Mouse (Mus musculus) heart, adult 2 months (tissue): ENCODE results near the gene Bmp7. TPM values are rescaled to one million over a fixed set of nuclear protein-coding genes. Genes with fewer than 3 reads are reported as not detected.

Source experiments
- DNase-seq, 2 experiments: peaks; one replicate each; pipeline ENCODE4 v3.0.0; 2021
- H3K27ac ChIP-seq: fragments of 200-600 bp; 2 replicates; pipeline ENCODE4 v1.8.1; 2022
- H3K27me3 ChIP-seq: fragments of 200-500 bp; 2 replicates; pipeline ENCODE4 v1.6.1; 2012; ENCODE audit warnings: mild to moderate bottlenecking, low read length, inconsistent platforms, mixed read lengths; ENCODE audit not compliant: control insufficient read depth, insufficient read depth
- H3K36me3 ChIP-seq: fragments of 200-500 bp; 2 replicates; pipeline ENCODE4 v1.6.1; 2012; ENCODE audit warnings: low read length, inconsistent platforms; ENCODE audit not compliant: control insufficient read depth, insufficient read depth
- H3K4me1 ChIP-seq: fragments of 200-500 bp; 2 replicates; pipeline ENCODE4 v1.6.1; 2011; ENCODE audit warnings: low read length; ENCODE audit not compliant: control insufficient read depth, insufficient read depth
- H3K4me3 ChIP-seq: fragments of 200-600 bp; 2 replicates; pipeline ENCODE4 v1.8.1; 2022
- H3K79me2 ChIP-seq: fragments of 200-500 bp; replicated peaks from 2 replicates; pipeline ENCODE4 v1.6.1; 2012; ENCODE audit warnings: mild to moderate bottlenecking, inconsistent platforms, low read length, moderate library complexity, mixed read lengths; ENCODE audit not compliant: control insufficient read depth, insufficient read depth
- H3K9ac ChIP-seq: fragments of 200-500 bp; 2 replicates; pipeline ENCODE4 v1.6.1; 2012; ENCODE audit warnings: low read depth, mild to moderate bottlenecking, control low read depth, inconsistent platforms, low read length, mixed read lengths
- CTCF ChIP-seq: fragments of 200-600 bp; IDR thresholded peaks from 2 replicates; pipeline ENCODE4 v1.8.1; 2022; ENCODE audit warnings: antibody characterized with exemption, mild to moderate bottlenecking, moderate library complexity
- EP300 ChIP-seq: fragments of 200-500 bp; IDR thresholded peaks from 2 replicates; pipeline ENCODE4 v1.6.1; 2011; ENCODE audit warnings: low read depth, low read length, control low read depth; ENCODE audit not compliant: insufficient read depth
- POLR2A ChIP-seq: fragments of 200-500 bp; IDR thresholded peaks from 2 replicates; pipeline ENCODE4 v1.6.1; 2011; ENCODE audit warnings: mild to moderate bottlenecking, low read depth, low read length, control low read depth; ENCODE audit not compliant: insufficient read depth
- WGBS: fragments of 180-500 bp; shearing (Covaris S2); methylation state at CpG from one replicate; pipeline ENCODE4 v1.1.7; 2018; 5-methylcytosine and 5-hydroxymethylcytosine counted together
- intact Hi-C: fragments of 180-260 bp; cut with DNase I; formaldehyde crosslinking; loops from one replicate; pipeline ENCODE4 v1.15.1; 2025
- polyA plus RNA-seq: library from polyadenylated mRNA; depleted of rRNA; stranded (reverse); fragments of >200 nt; gene quantifications from 2 replicates; pipeline ENCODE4 v1.2.3, GENCODE M21; 2012
- total RNA-seq, 2 experiments: library from RNA; stranded (reverse); gene quantifications; 2 replicates each; pipeline ENCODE4 v1.2.3; 2021

Gene Bmp7
- total and polyA plus RNA-seq, 3 experiments: 0.86 to 2.1 (median 0.94) TPM

DNA sequence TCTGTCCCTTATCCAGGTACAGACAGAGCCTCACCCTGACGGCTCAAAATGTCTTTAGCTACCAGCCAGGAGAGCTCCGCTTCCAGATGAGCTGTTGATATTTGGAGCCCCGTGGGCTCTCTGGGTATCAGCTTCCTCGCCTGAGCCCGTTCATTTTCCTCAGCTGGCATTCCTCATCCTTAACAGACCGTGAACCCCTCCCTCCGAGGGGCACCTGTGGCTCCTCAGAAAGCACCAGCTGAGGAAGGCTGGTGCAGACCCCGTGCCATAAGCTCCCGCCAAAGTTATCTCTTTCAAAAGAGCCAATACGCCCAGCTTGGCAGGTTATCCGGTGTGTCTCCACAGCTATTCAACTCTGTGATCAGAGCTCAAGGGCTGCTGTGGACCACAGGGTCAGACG lies 50.9 kb downstream of the Bmp7 start:
- WGBS: 83% methylated on average over 12 of the region's 12 CpGs
- no peaks in the 10 kb centered on the region for H3K27me3 ChIP-seq
- no peak for DNase-seq
- H3K36me3 ChIP-seq: no peaks in the 10 kb centered on the region
- H3K4me3 ChIP-seq: no peak overlapping the region
- no peak overlapping the region for H3K27ac ChIP-seq
- H3K9ac ChIP-seq: no peak overlapping the region
- H3K4me1 ChIP-seq: no peaks in the 10 kb centered on the region
- TF ChIP-seq CTCF (no peak), EP300 (no peak), POLR2A (no peak)
- intact Hi-C loops: no loop called here
- no peaks in the 10 kb centered on the region for H3K79me2 ChIP-seq

DNA sequence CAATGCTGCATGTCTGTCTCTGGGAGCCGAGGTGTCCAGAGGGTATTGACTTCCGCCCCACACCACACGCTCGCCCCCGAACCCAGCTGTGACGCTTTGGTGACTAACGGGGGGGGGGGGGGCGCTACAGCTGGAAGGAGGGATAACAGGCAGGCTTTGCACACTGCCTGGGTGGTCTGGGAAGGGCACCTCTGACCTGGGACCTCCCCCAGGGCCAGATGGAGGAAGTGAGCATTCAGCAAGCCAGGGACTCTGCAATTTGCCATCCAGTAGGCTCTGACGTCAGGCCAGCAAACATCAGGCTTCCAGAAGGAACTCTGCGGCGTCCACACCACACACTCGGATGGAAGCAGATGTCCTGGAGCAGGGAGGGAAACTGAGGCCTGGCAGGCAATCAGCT lies 52.0 kb downstream of the Bmp7 start:
- intact Hi-C loops: no loop called here
- Histone ChIP-seq H3K27ac (no peak overlapping the region), H3K27me3 (no peaks in the 10 kb centered on the region), H3K9ac (no peak overlapping the region), H3K4me1 (no peaks in the 10 kb centered on the region), H3K79me2 (no peaks in the 10 kb centered on the region), H3K36me3 (no peaks in the 10 kb centered on the region), H3K4me3 (no peak overlapping the region)
- DNase-seq: no peak
- TF ChIP-seq POLR2A: no peak
- 69% methylated on average over 12 of the region's 12 CpGs for WGBS

DNA sequence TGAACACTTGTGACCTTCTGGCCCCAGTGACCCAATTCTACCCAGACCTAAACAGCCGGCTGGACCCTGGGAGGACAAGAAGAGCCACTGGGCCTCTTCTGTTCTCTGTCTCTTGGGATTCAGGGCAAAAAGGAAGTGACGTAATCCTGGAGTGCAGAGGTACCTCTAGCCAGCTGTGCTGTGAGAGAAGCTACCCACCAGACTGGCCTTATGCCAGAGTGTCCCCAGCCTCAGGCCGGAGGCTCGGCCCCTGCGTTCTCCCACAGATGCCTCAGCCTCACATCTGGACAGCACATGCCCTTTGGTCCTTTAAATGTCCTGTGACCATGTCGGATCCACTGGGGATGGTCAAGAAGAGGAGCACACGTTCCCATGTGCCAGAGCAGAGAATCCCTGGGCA lies 54.3 kb downstream of the Bmp7 start:
- intact Hi-C loops: no loop called here
- H3K4me1 ChIP-seq: no peaks in the 10 kb centered on the region
- TF ChIP-seq EP300: no peak
- no peak for TF ChIP-seq POLR2A
- no peak for TF ChIP-seq CTCF
- DNase-seq: no peak
- no peaks in the 10 kb centered on the region for H3K36me3 ChIP-seq
- no peaks in the 10 kb centered on the region for H3K27me3 ChIP-seq
- no peaks in the 10 kb centered on the region for H3K79me2 ChIP-seq
- H3K9ac ChIP-seq: no peak overlapping the region
- no peak overlapping the region for H3K4me3 ChIP-seq
- WGBS: 32% methylated on average over 7 of the region's 7 CpGs
- no peak overlapping the region for H3K27ac ChIP-seq

DNA sequence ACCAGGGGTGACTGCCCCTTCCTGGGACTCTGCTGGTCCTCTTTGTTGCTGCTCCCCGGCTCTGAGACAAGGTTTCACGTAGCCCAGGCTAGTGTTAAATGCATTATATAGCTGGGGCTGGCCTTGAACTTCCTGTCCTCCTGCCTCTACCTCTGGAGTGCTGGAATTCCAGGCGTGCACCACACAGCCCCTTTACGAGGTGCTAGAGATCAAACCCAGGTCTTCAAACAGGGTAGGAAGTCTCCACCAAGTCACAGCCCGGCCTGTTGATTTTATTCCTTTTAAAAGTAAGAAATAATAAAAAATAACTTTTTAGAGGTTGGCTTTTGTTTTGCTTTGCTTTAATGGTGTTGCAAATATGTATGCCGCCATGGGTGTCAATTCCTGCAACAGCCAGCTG lies 55.5 kb downstream of the Bmp7 start:
- Histone ChIP-seq H3K9ac (no peak overlapping the region), H3K27ac (no peak overlapping the region), H3K36me3 (no peaks in the 10 kb centered on the region), H3K4me1 (no peaks in the 10 kb centered on the region), H3K27me3 (no peaks in the 10 kb centered on the region), H3K4me3 (no peak overlapping the region), H3K79me2 (no peaks in the 10 kb centered on the region)
- DNase-seq: no peak
- intact Hi-C loops: no loop called here
- 91% methylated on average over 6 of the region's 6 CpGs for WGBS
- TF ChIP-seq EP300 (no peak), POLR2A (no peak), CTCF (no peak)

DNA sequence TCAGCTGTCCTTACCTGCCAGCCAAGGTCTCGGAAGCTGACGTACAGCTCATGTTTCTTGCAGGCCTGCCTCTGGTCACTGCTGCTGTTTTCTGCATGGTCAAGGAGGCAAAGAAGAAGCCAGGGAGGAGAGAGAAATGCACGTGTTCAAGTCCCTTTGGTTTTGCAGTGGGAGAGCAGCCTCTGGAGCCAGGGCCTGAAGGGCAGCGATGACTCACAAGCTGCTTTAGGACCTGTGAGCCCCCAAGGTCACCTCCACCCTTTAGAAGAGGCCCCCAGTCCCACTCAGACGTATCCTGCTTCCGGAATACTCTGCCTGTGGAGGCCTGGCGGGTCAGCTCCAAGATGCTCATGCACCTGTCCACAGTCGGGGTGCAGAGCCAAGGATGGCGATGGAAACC lies 64.9 kb downstream of the Bmp7 start:
- Histone ChIP-seq H3K9ac (no peak overlapping the region), H3K27me3 (no peaks in the 10 kb centered on the region), H3K79me2 (no peaks in the 10 kb centered on the region), H3K36me3 (no peaks in the 10 kb centered on the region), H3K27ac (no peak overlapping the region), H3K4me1 (no peaks in the 10 kb centered on the region), H3K4me3 (no peak overlapping the region)
- WGBS: 82% methylated on average over 9 of the region's 9 CpGs
- intact Hi-C loops: no loop called here
- DNase-seq: no peak
- TF ChIP-seq CTCF: no peak
- no peak for TF ChIP-seq POLR2A
- no peak for TF ChIP-seq EP300

DNA sequence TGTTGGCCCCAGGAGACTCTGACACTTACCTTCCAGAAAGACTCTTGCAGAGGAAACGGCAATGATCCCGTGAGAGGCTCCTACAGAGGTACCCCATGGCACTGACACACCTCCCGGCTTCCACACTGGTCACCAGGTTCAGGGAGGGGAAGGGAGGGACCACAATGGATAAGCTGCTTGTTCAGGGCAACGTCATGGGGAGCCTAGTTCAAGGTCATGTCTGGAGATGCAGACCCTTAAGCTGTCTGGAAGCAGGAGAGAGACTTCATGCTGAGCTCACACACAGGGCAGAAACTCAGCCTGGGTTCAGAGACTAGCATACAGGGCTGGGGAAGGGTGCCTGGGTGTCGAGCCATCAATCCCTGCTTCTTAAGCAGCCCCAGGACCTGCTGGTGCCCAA lies 73.8 kb downstream of the Bmp7 start:
- H3K79me2 ChIP-seq: no peaks in the 10 kb centered on the region
- WGBS: 78% methylated on average over 5 of the region's 5 CpGs
- H3K9ac ChIP-seq: no peak overlapping the region
- peaks cover 1% of the 10 kb centered on the region for H3K4me1 ChIP-seq
- no peak for DNase-seq
- H3K36me3 ChIP-seq: no peaks in the 10 kb centered on the region
- H3K27me3 ChIP-seq: no peaks in the 10 kb centered on the region
- TF ChIP-seq POLR2A (no peak), EP300 (no peak), CTCF (no peak)
- intact Hi-C loops: no loop called here
- no peak overlapping the region for H3K4me3 ChIP-seq
- H3K27ac ChIP-seq: no peak overlapping the region

DNA sequence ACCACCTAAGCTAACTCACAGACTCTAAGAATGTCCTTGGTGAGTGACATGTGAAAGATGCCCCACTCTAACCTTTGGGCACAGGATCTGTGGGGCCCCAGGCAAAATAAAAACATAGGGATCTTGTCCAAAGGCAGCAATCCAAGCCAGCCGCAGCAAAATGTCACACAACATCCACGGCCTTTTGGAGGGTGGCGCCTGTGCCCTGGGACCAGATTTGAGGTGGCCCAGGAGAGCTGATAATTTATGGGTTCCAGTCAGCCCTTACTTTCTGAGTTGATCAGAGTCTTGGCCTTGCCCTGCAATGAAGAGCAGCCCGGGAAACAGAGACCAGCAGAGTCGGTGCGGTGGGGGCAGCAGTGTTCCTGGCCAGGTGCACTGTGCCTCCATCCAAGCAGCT lies 75.0 kb downstream of the Bmp7 start:
- whole genome bisulfite sequencing: 54% methylated on average over 6 of the region's 6 CpGs
- H3K27me3 ChIP-seq: no peaks in the 10 kb centered on the region
- H3K27ac ChIP-seq: no peak overlapping the region
- peaks cover 1% of the 10 kb centered on the region for H3K4me1 ChIP-seq
- H3K79me2 ChIP-seq: no peaks in the 10 kb centered on the region
- no peak overlapping the region for H3K9ac ChIP-seq
- H3K4me3 ChIP-seq: no peak overlapping the region
- no peaks in the 10 kb centered on the region for H3K36me3 ChIP-seq
- intact Hi-C loops: no loop called here
- DNase-seq: no peak
- TF ChIP-seq POLR2A (no peak), EP300 (no peak), CTCF (no peak)
